Mouse (Mus musculus): Measurements from ENCODE around the gene Abi3.
"Not testable (repeated sequence)": the region's sequence is repeated elsewhere in the genome, so short reads cannot be mapped to it uniquely, and the experiment has no call there.

The Abi3 gene

GRCm38 (mm10) chr11:95842074-95842681 is at the start of gene Abi3:
Gene Abi3 (minus strand): TSS chr11:95842476.
- DNase-seq (ENCODE audit: low spot score), result peak; percentile 81

- DNase-seq (ENCODE audit: low spot score), result no peak
These were observed 48.3 kb upstream of the Abi3 start for GRCm38 (mm10) chr11:95890462-95891051.

GRCm38 (mm10) chr11:95879861-95880260 is 37.6 kb upstream of the Abi3 start:
- not testable (repeated sequence) for DNase-seq (ENCODE audit: low spot score)

GRCm38 (mm10) chr11:95876296-95876695 is 34.0 kb upstream of the Abi3 start:
- DNase-seq (ENCODE audit: low spot score), result peak; percentile 48

- DNase-seq (ENCODE audit: low spot score), result no peak
These were observed 33.5 kb upstream of the Abi3 start for GRCm38 (mm10) chr11:95875804-95876203.

- no peak for DNase-seq (ENCODE audit: low spot score)
These were observed 27.7 kb upstream of the Abi3 start for GRCm38 (mm10) chr11:95869918-95870470.

- no peak for DNase-seq (ENCODE audit: low spot score)
These were observed 27.2 kb upstream of the Abi3 start for GRCm38 (mm10) chr11:95869442-95869841.

GRCm38 (mm10) chr11:95861397-95861796 is 19.1 kb upstream of the Abi3 start:
- DNase-seq (ENCODE audit: low spot score), result no peak

GRCm38 (mm10) chr11:95860071-95860490 is 17.8 kb upstream of the Abi3 start:
- DNase-seq (ENCODE audit: low spot score), result no peak

- DNase-seq (ENCODE audit: low spot score), result peak; percentile 55
These were observed 17.2 kb upstream of the Abi3 start for GRCm38 (mm10) chr11:95859468-95859855.

GRCm38 (mm10) chr11:95858528-95859467 is 16.5 kb upstream of the Abi3 start:
- DNase-seq (ENCODE audit: low spot score), result peak; percentile 99

GRCm38 (mm10) chr11:95857716-95858527 is 15.6 kb upstream of the Abi3 start:
- no peak for DNase-seq (ENCODE audit: low spot score)

- no peak for DNase-seq (ENCODE audit: low spot score)
These were observed 15.0 kb upstream of the Abi3 start for GRCm38 (mm10) chr11:95857306-95857705.

- DNase-seq (ENCODE audit: low spot score), result peak; percentile 84
These were observed 11.4 kb upstream of the Abi3 start for GRCm38 (mm10) chr11:95853684-95854083.

GRCm38 (mm10) chr11:95850898-95851297 is 8.6 kb upstream of the Abi3 start:
- DNase-seq (ENCODE audit: low spot score), result no peak

- no peak for DNase-seq (ENCODE audit: low spot score)
These were observed 2.7 kb upstream of the Abi3 start for GRCm38 (mm10) chr11:95844935-95845334.

- DNase-seq (ENCODE audit: low spot score), result no peak
These were observed 1.2 kb upstream of the Abi3 start for GRCm38 (mm10) chr11:95843421-95843950.

- DNase-seq (ENCODE audit: low spot score), result no peak
These were observed 677 bp upstream of the Abi3 start for GRCm38 (mm10) chr11:95842953-95843352.

- DNase-seq (ENCODE audit: low spot score), result no peak
These were observed 812 bp downstream of the Abi3 start for GRCm38 (mm10) chr11:95841498-95841830.

- DNase-seq (ENCODE audit: low spot score), result no peak
These were observed 1.4 kb downstream of the Abi3 start for GRCm38 (mm10) chr11:95840694-95841497.
